Mouse (Mus musculus): ENCODE data around the gene Rnd1.
A peak's percentile ranks its signal among the peaks of the same experiment; 100 is the strongest.

Gene Rnd1

GRCm38 (mm10) chr15:98677977-98678376 lies 716 bp upstream of the Rnd1 start:
- no peak for DNase-seq (ENCODE audit: low spot score)

DNA sequence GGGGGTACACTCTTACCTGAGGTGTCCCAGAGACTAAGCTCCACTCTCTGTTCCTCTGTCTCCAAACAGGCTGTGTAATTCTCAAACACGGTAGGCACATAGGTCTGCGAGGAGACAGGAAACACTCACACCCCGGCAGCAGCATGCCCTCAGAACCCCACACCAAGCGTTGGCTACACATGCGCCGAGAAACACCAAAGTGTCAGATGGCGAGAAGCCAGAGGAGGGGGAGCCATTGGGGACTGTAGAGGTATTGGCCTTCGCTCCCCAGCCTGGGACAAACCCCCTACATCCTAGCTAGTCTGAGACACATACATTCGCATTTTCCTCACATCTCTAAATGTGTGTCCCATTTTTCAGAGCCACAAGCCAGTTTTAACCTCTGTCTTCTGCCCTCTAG lies 790 bp downstream of the Rnd1 start:
- DNase-seq (ENCODE audit: low spot score): no peak

GRCm38 (mm10) chr15:98675634-98676250 lies 1.5 kb downstream of the Rnd1 start:
- no peak for DNase-seq (ENCODE audit: low spot score)

GRCm38 (mm10) chr15:98674994-98675545 lies 2.2 kb downstream of the Rnd1 start:
- no peak for DNase-seq (ENCODE audit: low spot score)

GRCm38 (mm10) chr15:98674284-98674993 lies 2.8 kb downstream of the Rnd1 start:
- DNase-seq (ENCODE audit: low spot score): no peak

- DNase-seq (ENCODE audit: low spot score): no peak
Measured at GRCm38 (mm10) chr15:98673732-98674131, 3.5 kb downstream of the Rnd1 start.

GRCm38 (mm10) chr15:98672592-98672991 lies 4.7 kb downstream of the Rnd1 start:
- no peak for DNase-seq (ENCODE audit: low spot score)

DNA sequence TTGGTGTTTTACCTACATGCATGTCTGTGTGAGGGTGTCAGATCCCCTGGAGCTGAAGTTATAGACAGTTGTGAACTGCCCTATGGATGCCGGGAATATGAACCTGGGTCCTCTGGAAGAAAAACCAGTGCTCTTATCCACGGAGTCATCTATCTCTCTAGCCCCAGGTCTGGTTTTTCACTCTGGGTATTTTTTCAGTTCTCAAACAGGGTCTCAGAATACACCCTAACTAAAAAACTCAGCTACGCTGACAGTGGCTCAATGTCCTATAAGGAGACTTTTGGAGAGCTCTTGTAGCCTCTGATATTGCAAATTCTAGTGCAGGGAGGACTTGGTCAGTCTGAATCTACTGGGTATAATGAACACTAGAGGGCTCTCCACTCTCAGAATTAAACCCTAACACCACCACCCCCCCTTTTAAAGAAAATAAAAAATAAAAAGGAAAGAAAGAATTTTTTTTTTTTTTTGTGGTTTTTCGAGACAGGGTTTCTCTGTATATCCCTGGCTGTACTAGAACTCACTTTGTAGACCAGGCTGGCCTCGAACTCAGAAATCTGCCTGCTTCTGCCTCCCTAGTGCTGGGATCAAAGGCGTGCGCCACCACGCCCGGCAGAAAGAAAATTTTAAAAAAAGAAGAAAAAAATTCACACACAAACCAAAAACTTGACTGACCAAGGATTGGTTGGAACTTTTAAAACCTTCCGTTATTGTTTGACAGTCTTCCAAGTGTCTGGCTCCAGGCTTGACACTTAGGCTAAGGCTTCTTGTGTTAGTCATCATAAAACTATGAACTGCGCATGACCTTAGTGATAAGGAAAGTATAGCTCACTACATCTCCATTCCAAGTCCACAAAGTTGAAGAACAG lies 13.0 kb downstream of the Rnd1 start:
- no peak for DNase-seq (ENCODE audit: low spot score)

DNA sequence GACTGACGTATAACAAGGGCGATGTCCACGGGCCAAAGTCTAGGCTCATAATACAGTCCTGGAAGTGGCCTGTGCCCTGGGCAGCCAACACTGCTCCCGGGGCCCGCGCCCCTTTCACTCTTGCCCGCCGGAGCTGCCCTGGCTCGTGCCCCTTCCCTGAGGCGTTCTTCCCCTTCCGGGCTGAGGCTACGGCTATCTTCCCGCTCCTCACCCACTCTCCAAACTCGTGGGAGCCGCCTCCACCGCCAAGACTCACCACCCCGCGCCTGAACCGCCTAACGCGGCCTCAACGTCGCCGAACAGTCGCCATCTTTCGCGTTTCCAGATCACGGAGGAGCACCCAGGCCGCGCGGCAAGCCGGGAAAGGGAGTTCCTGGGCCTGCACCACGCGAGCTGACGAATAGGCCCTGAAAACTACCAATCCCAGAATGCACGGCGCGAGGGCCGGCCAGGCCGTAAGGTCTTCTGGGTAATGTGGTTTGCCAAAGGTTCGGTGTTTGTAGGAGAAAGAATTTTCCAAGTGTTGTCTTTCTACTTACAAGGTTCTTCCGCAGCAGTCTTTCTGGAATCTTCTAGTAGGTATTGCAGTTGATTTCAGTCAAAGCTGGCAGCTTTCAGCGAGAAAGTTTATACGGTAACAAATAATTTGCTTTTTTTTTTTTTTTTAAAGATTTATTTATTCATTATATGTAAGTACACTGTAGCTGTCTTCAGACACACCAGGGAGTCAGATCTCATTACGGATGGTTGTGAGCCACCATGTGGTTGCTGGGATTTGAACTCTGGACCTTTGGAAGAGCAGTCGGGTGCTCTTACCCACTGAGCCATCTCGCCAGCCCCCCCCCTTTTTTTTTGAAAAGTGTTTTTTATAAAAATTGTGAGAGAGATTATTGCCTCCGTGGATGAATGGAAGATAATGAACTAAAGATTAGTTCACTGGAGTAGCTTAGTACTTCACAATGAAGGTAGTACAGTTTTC lies 14.4 kb downstream of the Rnd1 start, which contains the start of gene Ddx23:
Gene Ddx23 (minus strand): TSS at position 328 of the 979 bp plus-strand sequence.
- DNase-seq (ENCODE audit: low spot score): peak; percentile 95

DNA sequence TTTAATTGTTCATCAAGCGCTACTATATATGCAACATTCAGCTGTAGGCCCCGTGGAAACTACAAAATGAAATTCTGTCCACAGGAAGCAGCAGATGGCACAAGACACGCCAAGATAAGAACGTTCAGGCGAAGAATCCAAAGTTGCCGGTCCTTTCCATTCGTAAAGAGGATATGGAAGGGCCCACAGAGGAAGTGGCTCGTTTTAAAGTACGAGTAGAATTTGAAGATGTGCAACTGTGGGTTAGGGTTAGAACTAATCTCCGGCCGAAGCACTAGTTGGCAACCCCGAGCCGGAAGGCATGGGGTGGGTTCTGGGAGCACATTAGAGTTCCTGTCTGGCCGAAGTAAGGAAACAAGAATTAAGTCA lies 15.1 kb downstream of the Rnd1 start:
- no peak for DNase-seq (ENCODE audit: low spot score)

GRCm38 (mm10) chr15:98656982-98657751 lies 20.1 kb downstream of the Rnd1 start:
- DNase-seq (ENCODE audit: low spot score): no peak

DNA sequence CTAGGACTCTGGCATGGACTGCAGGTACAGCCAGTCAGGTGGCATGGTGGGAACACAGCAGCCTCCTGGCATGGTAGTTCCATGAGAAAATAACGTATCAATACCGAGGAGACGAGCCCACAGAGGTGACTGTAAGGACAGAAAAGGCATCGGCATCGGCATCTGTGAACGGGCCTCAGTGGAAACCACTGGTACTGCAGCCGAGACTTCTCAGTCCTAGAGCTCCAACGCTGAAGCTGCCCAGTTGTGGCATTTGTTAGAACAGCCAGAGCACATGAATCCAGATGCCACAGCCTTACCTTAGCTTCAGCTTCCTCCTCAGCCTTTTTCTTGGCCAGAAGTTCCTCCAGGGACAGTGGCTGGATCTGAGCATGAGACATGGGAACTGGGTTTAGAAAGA lies 25.1 kb downstream of the Rnd1 start:
- DNase-seq (ENCODE audit: low spot score): no peak

DNA sequence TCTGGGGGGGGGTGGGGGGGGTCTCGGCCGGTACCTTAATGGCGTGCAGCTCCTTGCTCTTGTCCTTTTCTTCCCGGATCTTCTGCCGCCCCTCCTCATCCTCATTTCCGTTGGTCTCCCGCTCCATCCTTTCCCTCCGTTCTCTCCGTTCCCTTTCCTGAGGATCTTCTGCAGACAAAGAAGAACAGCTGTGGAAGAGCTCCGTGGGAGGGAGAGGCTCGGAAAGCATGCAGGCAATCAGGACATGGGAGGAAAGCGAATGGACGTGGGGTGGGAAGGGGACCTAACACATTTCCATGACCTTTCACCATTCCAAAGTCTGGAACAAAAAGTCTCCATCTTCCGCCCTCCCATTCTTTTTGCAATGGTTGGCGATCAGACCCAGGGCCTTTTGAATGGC lies 25.8 kb downstream of the Rnd1 start:
- no peak for DNase-seq (ENCODE audit: low spot score)

DNA sequence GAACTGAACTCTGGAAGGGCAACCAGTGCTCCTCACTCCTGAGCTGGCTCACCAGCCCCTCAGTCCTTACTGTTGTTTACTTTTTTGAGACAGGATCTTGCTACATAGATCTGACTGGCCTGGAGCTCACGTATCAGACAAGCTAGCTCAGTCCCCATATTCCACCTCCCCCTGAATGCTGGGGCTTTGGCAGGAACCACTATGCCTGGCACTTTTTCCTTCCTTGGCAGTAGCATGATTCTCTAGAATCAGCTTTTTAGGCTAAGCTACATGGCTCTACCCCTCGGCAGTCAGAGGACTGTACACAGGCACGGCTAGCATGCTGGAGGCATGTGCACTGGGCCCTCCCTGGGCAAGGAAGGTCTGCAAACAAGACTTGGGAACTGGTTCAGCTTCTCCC lies 29.2 kb downstream of the Rnd1 start:
- DNase-seq (ENCODE audit: low spot score): no peak

DNA sequence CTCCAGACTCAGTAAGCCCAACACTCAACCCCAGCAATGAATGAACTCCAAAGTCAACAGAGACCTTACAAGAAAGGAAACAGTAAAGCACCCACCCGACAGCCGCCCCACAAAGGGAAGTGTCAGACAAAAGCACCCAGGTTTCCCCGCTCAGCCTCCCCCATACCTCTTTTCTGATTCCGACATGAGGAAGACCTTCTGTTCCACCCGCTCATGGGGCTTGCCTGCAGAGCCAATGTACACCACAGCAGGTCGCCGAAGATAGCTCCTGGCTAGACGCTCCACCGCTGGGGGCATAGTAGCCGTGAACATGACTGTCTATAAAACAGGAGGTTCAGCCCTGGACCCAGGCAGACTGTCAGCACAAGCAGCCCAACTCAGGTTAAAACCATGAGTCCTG lies 30.0 kb downstream of the Rnd1 start:
- DNase-seq (ENCODE audit: low spot score): no peak

- DNase-seq (ENCODE audit: low spot score): no peak
Measured at GRCm38 (mm10) chr15:98646737-98647136, 30.5 kb downstream of the Rnd1 start.

- no peak for DNase-seq (ENCODE audit: low spot score)
Measured at GRCm38 (mm10) chr15:98645057-98646026, 31.9 kb downstream of the Rnd1 start.

DNA sequence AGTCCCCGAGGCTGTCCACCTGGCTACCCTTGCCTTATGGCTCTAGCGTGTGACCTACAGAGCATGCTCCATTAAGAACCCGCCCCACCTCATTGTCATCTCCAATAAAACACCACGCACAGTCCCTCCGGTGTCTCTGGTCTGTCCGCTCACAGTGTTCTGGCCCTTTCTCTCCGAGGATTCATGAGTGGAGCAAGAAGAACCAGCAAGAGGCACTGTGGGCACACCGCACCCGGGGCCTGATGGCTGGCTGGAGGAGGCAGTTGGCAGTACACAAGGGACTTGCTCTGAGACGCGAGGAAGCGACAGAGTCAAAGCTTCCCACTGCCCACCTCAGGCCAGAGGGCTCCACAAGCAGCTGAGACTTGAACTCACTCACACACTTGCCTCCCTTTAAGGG lies 32.9 kb downstream of the Rnd1 start:
- DNase-seq (ENCODE audit: low spot score): no peak

DNA sequence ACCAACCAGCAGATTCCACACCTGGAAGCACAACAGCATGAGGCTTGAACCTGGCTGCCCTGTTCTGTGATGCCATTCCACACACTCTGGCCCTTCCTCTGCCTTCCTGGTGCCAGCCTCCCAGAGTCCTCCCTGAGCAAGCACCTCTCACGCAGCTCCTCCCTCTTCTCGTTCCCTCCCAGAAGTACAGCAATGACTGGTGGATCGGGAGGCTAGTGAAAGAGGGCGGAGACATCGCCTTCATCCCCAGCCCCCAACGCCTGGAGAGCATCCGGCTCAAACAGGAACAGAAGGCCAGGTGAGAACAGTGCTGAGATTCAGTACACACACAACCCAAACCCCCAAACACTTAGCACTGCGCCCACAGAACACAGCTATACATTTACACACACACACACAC lies 37.1 kb downstream of the Rnd1 start:
- DNase-seq (ENCODE audit: low spot score): no peak

All from urinary bladder, postnatal 14 days (tissue).